Mouse (Mus musculus) spleen, adult 12 weeks (tissue): Measurements from ENCODE around the gene Dlgap1.
"Not testable (repeated sequence)": the region's sequence is repeated elsewhere in the genome, so short reads cannot be mapped to it uniquely, and the experiment has no call there.

Source experiments
- DNase-seq: peaks from one replicate; pipeline ENCODE4 v3.0.0; 2022; ENCODE audit warnings: low spot score

The Dlgap1 gene

GRCm38 (mm10) chr17:70809776-70810175, 840.9 kb downstream of the Dlgap1 start:
- DNase-seq: no peak

DNA sequence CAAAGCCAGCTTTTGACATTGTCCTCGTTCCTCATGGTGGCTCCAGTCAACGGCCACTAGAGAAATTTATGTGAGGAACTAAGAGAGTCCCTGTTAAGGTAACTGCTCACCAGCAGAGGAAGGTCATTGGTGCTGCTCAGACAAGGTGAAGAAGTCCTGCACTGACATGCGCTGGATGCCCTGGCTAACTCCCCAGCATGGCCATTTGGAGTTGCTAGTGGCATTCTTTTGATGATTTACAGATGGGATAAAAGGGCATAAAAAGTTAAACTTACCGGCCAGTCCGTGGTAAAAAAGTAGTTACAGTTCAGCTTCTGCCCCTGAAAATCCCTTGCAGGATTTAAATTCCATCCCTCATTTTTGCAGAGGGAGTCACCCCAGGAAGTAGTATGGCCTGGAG, 841.9 kb downstream of the Dlgap1 start:
- no peak for DNase-seq

- DNase-seq: no peak
These were observed 846.1 kb downstream of the Dlgap1 start for GRCm38 (mm10) chr17:70815001-70815400.

DNA sequence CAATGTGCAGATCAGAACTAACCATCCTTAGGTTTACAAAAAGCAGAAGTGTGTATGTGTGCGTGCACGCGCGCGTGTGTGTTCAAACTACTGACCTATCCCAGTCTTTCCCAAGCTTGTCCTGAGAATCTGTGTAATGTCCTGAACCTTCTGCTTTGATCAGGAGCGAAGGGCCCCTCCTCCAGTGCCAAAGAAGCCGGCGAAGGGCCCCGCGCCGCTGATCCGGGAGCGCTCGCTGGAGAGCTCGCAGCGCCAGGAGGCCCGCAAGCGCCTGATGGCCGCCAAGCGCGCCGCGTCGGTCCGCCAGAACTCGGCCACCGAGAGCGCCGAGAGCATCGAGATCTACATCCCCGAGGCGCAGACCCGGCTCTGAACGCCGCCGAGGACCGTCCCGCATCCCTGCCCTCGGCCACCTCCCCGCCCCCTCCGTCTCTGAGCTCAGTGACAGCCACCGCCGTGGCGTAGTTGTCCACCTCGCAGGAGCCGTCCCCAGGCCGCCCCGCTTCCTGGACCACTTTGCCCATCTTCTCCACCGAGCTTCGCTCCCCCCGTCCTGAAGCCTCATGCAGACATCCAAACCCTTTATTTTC, 849.1 kb downstream of the Dlgap1 start:
- no peak for DNase-seq

DNA sequence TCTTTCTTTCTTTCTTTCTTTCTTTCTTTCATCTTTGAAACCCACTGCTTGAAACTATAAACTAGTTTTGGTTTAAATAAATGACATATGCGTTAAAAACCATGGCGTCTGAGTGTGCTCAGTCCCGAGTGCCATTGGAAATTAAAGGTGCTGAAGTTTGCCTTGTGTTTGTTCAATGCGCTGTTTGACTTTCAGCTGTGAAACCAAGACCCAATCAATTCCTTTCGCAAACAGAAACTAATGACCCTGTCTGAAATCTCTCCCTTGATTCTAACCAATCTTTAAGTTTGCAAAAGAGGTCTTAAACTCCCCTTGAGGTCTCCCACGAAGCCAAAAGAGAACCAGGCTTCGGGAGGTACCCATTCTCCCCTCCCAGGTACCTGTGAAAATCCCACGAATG, 854.2 kb downstream of the Dlgap1 start:
- DNase-seq: no peak

DNA sequence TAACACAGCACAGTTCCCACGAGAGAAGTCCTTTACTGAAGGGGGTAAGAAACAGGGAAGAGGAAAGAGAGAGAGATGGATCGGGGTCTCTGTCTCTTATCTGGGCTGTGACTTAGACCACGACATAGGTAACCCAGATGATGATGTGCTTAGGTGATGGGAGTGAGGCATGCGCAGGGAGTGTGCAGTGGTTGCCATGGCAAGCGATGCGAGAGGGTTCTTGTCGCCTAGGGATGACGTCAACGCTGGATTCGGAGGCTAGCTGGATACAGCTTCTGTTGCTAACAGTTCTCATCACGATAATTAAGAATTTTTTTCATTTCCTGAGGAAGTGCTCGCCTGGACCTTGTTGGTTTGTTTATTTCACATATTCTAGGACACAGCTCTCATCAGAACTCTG, 857.4 kb downstream of the Dlgap1 start:
- no peak for DNase-seq

DNA sequence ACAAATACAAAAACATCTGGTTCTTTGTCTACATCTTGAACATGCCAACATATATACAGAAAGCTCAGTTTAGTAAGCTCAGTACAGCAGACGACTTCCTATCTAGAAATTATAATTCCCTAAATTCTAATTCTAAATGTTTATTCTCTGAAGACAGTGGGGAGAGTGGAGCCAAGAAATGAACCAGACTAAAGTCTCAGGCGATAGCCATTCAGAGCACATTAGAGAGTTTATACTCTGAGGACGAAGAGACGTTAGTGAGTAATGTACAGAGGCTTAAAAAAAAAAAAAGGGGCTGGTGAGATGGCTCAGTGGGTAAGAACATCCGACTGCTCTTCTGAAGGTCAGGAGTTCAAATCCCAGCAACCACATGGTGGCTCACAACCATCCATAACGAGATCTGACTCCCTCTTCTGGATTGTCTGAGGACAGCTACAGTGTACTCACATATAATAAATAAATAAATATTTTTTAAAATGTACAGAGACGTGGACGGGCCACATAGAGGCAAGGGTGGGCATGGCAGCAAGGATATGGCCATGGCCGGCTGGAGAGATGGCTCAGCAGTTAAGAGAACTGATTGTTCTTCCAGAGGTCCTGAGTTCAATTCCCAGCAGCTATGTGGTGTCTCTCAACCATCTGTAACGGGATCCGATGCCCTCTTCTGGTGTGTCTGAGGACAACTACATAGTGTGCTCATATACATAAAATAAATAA, 858.7 kb downstream of the Dlgap1 start:
- not testable (repeated sequence) for DNase-seq

DNA sequence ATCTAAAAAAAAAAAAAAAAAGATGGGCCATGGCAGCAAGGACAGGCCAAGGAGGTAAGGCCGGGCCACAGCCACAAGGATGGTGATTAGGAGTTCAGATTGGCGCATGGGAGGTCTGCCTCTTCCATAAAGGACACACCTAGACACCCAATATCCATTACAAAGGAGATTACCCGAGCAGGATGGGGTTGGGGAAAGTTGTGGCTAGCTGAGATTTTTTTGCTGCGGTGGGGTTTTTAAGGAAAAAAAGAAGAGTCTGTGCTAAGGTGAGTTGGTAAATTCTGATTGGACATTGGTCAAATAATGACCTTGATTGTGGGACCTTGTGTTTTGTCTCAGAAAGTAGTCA, 859.3 kb downstream of the Dlgap1 start:
- DNase-seq: no peak

DNA sequence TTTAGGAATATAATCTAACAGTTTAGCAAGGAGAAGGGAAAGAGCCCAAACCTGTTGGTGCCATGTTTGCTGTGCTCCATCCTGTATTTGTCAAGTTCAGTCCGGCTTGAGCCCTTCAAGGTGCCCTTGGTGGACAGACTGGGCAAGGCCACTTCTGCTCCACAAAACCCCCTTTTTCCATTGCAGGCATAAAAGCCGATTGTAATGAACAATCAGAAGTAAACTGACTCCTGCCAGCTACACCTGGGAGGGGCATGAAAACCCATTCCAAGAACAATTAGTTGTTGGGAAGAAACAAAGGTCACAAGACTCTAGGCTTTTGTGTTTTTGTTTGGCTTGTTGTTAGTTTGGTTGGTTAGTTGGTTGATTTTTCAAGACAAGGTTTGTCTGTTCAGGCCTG, 859.7 kb downstream of the Dlgap1 start:
- DNase-seq: no peak

DNA sequence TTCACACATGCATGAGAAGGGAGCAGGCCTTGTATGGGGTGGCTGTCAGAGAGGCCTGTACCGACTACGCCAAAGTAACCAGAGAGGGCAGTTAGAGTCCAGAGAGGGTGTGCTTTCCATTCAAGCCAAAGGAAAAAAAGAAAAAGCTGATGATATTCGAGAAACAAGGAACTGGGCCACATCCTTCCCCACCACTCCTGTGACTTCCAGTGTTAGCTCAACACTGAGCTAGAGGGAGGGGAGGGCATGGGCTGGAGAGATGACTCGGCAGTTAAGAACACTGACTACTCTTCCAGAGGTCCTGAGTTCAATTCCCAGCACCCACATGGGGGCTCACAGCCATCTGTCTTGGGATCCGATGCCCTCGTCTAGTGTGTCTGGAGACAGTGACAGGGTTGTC, 860.3 kb downstream of the Dlgap1 start:
- no peak for DNase-seq

- DNase-seq: no peak
These were observed 861.3 kb downstream of the Dlgap1 start for GRCm38 (mm10) chr17:70829943-70830715.

DNA sequence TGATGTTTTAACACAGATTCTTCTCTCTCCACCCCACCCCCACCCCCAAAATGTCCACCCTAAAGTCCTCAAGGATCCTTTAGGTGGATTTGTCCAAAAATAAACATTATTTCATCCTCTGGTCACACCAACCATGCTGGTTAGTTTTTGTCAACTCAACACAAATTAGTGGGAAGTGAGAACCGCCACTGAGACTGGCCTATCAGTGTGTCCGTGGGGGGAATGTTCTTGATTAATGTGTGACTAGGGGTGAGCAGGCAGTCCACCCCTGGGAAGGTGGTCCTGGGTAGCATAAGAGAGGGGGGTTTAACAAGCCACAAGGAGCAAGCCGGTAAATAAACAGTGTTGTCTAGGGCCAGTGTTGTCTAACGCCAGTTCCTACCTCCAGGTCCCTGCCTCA, 862.7 kb downstream of the Dlgap1 start:
- DNase-seq: no peak

DNA sequence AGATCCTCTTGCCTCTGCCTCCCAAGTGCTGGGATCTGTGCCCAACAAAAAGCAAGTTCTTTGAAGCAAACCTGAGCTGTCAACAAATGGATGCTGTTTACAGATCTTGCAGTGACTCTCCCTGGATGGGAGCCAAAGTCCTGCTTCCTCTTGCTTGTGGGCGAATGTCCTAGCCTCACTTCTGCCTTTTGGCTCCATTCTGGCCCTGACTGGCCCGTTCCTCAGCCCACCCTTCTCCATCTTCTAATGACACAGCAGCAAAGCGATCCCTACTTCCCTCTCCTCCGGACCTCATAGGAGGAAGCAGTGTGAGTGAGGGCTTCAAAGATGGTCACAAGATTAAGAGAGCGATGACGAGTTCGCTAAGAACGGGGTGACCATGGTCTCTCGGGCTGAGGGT, 863.7 kb downstream of the Dlgap1 start:
- DNase-seq: no peak

- no peak for DNase-seq
These were observed 865.6 kb downstream of the Dlgap1 start for GRCm38 (mm10) chr17:70834430-70834965.

- DNase-seq: no peak
These were observed 866.4 kb downstream of the Dlgap1 start for GRCm38 (mm10) chr17:70835071-70835790.

- no peak for DNase-seq
These were observed 867.9 kb downstream of the Dlgap1 start for GRCm38 (mm10) chr17:70836820-70837219.

DNA sequence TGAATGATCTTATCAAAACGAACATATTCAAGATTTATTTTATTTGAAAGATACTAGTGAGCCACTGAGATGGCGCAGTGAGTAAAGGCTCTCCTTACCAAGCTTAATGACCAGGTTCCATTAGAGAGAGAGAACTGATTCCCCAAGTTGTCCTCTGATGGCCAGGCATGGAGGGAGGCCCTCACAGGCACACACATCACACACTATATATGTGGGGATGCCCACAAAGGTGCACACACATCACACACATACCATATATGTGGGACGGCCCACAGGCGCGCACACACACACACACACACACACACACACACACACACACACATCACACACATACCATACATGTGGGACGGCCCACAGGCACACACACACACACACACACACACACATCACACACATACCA, 868.6 kb downstream of the Dlgap1 start:
- DNase-seq: not testable (repeated sequence)

- DNase-seq: no peak
These were observed 869.2 kb downstream of the Dlgap1 start for GRCm38 (mm10) chr17:70838031-70838430.

DNA sequence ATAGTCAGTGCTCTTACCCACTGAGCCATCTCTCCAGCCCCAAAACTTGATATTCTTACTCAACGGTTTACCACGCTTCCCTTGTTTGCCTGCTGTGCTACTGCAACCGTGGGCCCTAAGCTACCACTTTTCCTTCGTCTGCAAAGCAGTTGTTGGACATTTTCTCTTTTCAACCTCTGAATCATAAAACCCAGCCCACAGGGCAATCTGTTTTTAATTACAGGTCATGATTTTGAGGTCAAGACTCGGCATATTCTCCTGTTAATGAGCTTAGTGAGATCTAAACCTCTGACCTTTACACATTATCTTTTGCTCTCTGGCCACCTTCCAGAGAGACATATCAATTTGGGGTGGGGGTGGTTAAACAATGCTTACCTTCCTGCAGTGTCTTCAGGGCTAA, 869.7 kb downstream of the Dlgap1 start:
- DNase-seq: no peak

DNA sequence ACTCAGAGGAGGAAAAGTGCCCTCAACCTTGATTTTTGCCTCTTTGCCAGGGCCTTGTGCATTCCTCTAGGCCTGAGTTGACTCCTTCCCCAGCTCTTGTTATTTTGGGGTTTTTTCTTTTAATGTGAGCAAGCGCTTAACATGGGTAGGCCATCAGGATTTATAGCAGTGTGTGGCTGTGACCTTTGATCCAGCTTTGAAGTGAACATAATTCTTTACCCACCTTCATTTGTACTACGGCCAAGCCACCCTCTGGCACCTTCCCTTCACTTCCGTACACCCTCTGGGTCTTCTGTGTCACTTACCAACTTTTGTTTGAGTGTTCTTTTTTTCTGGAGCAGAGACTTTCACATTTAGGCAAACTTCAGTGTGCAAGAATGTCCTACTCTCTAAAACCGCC, 874.4 kb downstream of the Dlgap1 start:
- DNase-seq: no peak

GRCm38 (mm10) chr17:70844971-70845370, 876.1 kb downstream of the Dlgap1 start:
- no peak for DNase-seq

DNA sequence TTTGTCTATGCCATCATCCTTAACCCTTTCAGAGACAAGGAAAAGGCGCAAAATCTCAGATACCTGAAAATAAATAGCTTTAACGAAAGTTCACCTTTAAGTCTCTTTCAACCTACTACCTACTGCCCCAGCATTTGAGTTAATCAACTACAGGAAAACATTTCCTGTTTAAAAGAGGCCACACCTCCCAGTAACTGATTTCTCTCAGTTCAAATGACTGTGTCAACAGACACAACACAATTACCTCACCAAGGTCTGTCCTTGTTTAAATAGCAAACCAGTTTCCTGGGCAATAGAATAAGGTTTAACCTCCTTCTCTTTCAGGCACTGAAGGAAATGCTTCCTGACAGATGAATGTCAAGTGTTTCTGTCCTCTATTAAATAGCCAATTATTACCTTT, 876.7 kb downstream of the Dlgap1 start:
- no peak for DNase-seq
